Mouse (Mus musculus): ENCODE data around the gene Ttc25.

Gene Ttc25

DNA sequence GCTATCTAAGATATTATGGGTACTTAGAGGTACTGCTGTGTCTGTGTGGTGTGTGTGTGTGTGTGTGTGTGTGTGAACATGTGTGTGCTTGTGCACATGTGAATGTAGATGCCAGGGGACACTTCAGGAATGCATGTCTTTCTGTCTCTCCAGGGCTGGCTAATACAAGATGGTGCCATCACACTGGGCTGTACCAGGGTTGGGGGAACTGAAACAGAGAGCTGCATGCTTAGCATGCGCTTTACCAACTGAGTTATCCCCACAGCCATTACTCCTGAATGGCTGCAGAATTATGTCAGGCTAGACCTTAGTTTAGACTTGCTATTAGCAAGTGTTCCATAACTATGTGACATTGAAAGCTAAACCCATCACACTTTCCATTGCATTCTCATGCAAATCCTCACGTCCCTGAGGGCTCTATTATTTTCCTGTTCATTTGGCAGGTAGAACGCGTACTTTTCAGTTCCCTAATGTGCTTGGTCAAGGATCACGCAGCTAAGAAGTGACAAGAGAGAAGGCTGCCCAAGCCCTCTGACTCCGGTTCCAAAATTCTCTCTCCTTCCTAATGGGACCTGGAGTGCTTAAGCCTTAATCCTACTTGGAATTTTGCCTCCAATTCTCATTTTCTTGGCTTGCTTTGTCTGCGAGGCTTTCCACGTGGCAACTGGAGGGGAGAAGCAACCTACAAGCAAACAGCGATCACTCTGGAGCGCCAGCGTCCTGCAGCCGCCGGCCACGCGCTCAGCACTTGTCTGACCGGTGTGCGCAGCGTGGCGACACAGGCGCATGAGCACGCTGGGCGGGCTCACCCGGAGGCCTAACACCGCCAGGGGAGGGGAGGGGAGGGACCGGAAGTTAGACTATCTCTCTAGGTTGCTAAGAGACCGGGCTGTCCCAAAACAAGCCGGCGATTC is at the start of gene Ttc25:
TSS of gene Ttc25 (plus strand) at position 776 of the 914 bp plus-strand sequence.
- DNase-seq = peak; percentile 88

DNA sequence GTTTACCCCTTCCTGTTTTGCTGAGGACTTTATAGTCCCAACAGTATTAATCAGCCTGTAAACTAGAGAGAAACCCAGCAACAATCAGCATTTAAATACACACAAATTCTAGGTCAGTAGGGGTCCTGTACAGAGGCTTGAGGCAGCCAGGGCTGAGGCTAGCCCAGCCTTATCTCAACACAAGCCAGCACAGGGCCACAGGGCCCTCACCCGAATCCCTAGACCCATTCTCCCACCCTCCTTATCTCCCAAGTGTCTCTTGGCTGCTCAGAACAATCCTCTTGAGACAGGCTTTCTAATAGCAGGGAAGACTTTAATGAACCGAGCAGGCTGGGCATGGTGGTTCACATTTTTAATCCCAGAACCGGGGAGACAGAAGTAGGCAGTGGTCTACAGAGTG is 45.2 kb upstream of the Ttc25 start:
- DNase-seq = no peak

DNA sequence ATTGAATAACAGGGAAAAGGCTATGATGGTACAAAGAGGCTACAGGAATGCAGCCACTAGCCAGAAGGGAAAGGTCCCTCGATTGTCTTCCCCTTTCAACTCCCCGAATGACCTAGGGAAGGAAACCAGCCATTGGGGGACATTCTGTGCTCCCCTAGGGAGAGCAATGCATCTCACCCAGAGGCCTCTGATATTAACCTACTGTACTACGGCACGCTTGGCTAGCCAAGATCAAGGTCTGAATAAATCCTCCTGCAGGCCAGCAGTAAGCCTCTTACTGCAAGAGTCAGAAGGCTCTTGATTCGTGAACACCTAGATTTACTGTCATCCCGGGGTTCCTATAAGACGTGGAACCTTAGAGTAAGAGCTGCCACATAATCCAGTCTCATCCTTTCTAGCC is 44.8 kb upstream of the Ttc25 start:
- no peak for DNase-seq

DNA sequence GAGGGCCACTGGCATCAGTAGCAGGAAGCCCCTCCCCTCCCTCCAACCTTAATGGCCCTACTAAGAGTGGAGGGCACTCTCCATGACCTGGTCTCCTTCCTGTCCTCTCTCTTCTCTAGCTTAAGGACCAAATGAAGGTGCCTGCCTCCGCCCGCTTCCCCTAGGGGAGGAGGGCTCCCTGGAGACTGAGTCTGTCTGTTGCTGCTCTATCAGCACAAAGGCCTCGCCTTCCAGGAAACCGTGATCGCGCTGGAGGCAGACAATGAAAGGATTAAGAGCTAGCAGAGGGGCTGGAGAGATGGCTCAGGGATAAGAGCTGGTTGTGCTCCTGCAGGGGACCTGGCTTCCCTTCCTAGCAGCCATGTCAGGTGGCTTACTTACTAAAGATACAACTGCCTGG is 44.1 kb upstream of the Ttc25 start:
- no peak for DNase-seq

DNA sequence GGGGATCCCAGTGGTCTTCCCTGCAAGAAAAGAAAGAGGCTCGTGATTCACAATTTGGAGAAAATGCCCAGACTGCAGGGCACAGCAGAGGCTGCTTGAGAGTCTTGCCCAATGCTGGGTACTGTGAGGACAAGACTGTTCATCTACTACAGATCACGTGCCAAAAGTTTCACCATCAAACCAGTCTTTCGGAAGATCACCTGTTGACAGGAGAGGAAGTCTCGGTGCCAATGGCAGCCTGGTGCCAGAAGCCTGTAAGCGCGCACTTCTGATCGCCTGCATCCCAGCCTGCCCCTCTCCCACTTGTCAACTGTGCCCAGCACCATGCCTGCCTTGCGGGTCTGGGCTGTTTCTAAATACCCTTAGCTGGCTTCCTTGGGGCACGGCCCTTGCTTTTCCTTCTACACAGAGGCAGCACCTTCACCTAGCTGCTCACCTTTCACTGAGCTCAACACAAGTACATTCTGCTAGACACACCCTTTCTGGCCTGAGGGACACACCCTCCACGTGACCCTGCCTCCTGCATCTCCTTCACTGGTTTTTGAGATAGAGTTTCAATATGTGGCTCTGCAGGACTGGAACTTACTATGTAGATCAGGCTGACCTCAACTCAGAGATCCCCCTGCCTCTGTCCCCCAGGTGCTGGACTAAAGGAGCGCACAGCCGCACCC is 40.3 kb upstream of the Ttc25 start:
- no peak for DNase-seq

DNA sequence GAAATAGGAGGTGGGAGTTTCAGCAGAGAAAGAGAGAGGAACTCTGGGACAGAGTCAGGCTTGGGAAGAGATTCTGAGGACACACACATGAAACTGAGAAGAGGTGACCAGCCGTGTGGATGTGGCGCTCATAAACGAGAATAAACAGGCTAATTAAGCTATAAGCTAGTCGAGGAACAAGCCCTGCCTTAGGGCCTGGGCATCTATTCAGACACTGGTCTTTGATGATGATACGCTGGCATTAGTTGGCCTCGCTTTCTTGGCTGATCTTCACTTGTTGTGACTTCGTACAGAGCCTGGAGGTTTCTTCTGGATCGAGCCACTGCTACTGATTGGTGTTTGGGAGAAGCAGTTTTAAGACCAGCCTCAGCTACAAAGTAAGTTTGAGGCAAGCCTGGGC is 39.4 kb upstream of the Ttc25 start:
- DNase-seq = no peak

DNA sequence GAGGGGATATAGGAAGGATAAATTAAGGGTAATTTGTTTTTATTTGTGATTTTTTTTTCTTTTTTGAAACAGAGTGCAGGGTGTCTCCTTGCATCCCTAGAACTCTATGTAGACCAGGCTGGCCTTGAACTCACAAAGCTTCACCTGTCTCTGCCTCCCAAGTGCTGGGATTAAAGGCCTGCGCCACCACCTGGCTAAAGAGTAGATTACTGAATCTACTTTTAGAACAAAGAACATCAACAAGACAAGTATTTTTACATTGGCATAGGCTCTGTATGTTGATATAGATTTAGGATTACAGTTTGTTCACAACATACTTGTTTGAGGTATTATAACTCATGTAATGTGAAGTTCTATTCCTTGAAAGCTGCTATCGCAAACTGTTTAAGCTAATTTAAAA is 34.9 kb upstream of the Ttc25 start:
- no peak for DNase-seq

DNA sequence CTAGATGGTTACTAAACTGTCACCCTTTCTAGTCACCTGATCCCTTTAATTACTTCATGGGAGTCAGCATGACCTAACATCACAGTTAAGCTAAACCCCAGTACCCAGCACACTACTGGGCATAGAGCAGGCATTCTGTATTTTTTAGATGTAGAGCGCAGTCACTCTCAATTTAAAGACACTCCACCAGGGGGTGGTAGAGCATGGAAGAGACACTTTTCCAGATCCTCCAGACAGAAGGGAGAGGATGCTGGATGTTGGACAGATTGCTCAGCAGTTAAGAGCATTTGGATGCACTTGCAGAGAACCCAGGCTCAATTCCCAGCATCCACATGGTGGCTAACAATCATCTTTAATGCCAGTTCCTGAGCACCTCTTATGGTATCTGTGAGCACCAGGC is 33.0 kb upstream of the Ttc25 start:
- peak; percentile 29 for DNase-seq

DNA sequence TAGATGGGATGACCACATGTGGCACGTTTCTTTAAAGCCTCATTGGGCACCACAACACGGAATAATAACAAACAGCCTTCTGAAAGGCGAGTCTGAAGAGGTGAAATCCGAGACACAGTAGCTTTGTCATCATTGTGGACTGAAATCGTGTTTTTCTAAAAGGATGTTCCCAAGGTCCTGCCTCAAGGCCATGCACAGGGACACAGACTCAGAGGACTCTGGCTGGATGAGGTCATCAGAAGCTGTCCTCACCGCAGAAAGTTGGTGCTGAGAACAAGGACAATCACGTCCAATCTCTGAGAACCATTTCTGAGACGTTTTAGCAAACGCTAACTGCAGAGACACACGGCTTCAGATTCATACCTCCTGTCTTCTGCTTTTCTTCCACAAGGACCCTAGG is 31.7 kb upstream of the Ttc25 start:
- DNase-seq = no peak

DNA sequence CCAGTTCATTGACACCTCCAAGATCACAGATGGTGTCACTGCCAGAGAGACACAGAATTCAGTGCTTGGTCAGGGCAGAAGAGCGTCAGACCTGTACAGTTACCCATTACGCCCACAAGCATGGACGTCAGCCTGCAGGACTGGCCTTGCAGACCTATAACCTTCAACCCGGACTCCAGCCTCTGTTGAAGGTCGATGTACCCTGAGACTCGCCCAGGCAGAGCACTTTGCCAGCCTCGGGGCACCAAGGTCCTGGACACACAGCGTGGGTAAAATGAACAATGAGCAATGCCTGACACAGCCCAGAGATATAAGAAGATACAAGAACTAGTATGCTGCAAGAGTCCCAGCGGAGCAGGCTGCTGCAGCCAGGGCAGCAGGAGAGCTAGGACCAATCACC is 30.3 kb upstream of the Ttc25 start:
- DNase-seq = no peak

DNA sequence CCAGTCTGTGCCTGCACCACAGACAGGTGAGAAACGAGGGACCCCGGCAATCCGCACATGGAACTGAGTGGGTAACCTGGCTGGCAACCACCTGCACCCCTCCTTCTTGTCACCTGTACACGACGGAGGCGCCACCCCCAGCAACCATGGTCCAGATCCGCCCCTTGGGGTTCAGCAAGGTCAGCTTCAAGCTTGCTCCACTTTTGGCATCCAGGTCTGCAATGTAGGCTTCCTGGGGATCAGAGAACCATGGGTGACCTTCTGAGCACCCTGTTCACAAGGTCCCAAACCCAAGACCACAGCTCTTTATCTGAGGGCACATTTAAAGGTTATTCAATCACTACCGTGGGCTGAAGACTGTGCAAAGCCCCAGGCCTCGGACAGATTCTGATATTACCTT is 29.6 kb upstream of the Ttc25 start:
- DNase-seq = no peak

DNA sequence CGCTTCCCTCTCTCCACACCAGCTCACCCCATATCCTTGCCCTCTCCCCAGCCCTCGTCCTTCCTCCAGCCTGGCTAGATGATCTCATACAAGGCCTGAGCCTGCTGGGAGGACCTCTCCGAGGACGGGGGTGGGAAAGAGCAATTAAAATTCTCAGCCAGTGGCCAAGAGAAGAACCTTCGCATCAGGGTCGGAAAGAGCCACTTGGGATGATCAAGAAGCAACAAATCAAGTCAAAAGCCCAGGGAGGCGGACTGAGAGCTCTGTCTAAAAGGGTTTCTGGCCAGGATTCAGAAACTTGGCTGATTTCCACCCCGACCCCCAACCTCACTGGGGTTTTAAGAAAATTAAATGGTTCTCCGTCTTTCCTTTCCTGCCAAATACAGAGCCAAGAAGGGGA is 29.1 kb upstream of the Ttc25 start:
- no peak for DNase-seq

DNA sequence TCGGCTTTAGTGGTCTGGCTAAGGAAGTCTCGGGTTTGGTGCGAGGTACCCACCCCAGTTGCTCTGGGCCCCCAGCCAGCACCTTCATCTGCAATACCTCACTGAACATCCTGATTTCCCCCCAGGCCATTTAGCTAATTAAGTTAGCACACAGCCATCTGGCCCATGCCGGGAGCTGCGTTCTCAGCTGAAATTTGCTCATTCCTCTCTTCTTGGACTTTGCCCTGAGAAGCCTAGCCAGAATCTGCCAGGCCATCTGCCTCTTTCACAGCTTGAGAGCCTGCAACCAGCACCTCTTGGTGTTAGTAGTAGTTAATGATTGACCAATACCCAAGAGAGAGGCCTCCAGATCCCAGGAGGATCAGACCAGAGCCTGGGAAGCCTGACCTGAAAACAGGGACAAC is 27.2 kb upstream of the Ttc25 start:
- DNase-seq = no peak

DNA sequence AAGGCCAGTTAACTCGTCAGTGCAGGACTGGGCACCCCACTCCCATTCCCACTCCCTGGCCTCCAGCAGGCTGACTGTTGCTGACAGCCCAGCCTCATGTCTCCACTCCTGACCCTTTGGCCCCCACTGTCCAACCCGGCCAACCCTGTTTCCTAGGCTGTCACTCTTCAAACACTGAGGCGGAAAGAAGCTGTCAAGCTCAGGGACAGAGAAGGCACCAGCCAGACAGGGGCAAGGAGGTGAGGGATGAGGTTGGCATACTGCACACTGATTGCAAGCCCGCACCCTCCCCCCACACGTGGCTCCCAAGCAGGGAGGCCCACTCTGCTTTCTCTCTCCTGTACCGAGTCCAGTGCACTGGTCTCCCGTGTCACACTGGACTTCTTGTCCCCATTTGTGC is 26.2 kb upstream of the Ttc25 start:
- no peak for DNase-seq

DNA sequence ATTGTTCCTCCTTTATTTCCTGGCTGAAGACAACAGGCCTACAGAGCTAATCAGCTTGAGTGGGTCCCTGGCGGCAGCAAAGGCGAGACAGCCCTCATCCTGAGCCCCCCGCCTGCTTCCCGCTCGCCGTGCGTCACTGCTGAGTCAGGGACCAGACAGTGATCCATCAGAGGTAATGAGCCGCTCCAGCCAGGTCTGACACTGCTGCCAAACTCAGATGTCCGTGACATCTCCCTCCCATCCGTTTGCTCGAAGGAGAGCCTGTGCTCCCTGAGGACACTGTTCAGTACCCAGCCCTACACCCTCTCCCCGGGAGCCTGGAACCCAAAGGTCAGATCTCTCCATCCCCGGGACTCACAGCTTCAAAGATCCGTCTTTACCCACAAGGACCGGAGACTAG is 24.6 kb upstream of the Ttc25 start:
- no peak for DNase-seq

DNA sequence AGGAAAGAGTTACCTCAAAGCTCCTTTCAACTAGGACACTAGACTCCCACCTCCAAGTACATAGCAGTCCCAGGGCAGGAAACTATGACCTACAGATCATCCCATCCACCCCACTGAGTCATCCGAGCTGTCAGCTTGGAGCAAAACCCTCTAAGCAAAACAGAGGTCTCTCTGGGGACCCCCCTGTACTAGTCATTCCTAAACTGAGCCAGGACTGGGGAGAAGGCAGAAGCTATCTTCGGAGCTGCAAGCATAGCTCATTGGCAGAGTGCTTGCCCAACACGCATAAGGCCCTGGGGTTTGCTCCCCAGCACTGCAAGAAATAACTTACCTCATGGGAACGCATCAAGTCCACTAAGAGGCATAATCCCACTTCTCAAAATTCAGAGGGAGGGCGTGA is 21.0 kb upstream of the Ttc25 start:
- DNase-seq = no peak

DNA sequence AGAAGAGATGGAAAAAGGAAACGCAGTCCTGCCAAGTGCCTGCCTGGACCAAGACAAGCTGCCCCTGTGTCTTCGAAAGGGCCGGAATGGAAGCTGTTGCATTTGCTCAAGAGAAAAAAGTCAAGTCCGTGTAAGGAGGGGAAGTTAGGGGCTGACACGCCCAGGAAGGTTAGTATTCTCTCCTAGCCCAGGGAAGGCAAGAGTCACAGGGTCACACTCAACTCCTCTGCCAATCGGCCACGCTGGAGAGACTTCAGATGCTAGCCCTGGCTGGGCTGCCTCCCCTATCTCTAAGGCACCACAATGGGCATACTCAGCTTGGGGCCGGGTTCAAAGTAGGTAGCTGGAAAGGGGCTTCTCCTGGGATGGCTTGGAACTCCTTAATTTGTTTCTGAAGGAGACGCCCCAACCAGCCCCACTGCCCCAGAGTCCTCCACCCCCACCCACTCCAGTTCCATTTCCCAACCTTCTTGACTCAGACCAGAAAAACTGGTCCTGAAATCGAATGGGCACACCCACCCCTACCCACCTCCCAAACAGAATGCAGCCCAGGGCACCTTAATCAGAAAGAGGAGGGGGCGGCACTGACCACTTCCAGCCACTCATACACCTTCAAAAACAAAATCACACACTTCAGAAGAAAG is 20.3 kb upstream of the Ttc25 start:
- DNase-seq = no peak

DNA sequence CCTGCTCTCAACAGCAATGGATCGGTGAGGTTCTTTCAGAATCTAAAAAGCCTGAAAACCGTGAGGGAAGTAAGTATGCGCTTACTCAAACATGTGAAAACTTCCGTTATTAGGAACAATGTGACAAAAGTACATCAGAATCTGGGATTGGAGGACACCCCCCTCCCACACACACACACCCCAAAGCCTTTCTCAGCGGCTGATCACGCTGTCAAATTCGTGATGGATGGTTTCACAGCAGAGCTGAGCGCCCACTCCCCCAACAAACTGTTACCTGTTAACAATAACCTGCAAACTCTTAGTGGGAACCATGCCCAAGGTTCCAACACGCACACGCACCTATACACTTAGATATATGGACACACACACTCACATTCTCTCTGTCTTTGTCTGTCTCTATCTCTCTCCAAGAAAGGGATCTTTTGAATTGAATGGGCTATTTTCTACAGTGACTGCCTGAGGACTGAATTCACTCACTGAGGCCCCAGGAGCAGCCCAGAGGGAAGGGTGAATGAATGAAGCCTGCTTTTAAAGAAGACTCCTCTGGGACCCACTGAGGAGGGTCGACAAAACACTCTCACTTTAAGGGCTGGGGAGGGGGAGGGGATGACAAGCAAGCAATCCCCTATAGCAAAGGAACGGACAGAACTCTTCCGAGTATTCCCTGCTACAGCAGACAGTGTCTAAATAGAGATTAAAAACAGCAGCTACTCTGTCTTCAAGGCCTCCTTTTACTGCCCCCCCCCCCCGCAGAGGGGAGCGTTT is 19.2 kb upstream of the Ttc25 start:
- no peak for DNase-seq

DNA sequence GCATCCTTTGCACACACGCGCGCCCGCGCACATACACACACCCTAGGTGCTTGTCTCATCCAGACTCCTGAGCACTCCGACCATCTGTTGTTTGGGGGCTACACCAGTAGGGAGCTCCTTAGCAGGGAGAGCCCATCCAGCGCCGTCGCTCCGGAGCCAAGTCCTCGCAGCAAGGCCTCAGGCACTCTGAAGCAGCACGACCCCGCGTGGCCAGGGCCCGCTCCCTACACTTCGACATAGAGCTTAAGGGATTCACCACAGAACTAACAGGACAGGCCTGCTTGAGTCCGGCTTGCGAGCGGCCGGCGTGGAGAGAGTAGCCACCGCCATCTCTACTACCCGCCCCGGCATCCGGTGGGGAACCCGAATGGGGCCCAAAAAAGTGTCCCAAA is 18.3 kb upstream of the Ttc25 start:
- DNase-seq = peak; percentile 52

DNA sequence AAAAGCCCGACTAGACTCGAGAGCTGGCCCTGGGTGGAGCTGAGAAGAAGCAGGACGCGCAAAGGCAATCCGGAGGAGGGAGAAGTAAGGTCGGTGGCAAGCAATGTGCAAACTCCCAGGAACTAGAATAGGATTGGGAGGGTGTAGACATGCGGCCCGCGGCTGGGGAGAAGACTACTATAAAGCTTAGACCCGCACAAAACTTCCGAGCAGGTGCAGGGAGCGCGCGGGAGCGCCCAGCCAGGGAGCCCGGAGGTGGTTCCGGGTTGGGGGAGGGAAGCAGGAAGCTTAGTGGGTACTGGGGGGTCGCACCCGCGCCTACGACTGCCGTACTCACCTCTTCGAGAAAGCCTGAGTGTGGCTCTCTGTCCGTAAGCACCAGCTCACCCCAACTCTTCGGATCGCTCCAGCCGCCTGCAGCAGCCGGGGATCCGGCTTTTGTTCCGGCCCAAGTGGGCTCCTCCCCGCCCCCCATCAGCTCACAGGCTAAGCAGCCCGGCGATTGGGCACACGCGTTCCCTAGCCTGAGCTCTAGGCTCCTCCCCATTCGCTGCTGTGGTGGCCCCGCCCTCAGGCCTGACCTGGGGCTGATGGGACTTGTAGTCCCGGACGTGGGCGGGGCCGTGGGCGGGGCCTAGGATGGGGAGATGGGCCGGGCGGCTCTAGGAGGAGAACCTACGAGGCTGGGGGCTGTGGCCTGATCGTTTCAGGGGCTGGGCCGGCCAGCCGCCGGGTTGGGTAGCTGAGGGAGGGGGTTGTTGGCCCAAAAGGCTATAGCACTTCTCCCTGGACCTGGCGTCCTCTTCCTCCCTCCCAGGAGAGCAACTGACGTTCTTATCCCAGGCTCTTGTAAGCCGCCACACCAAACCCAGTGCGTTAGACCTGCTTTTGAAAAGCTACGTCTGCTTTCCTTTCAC is 17.7 kb upstream of the Ttc25 start, which contains the start of gene Acly:
TSS of gene Acly (minus strand) at position 543 of the 917 bp plus-strand sequence.
- peak; percentile 99 for DNase-seq

DNA sequence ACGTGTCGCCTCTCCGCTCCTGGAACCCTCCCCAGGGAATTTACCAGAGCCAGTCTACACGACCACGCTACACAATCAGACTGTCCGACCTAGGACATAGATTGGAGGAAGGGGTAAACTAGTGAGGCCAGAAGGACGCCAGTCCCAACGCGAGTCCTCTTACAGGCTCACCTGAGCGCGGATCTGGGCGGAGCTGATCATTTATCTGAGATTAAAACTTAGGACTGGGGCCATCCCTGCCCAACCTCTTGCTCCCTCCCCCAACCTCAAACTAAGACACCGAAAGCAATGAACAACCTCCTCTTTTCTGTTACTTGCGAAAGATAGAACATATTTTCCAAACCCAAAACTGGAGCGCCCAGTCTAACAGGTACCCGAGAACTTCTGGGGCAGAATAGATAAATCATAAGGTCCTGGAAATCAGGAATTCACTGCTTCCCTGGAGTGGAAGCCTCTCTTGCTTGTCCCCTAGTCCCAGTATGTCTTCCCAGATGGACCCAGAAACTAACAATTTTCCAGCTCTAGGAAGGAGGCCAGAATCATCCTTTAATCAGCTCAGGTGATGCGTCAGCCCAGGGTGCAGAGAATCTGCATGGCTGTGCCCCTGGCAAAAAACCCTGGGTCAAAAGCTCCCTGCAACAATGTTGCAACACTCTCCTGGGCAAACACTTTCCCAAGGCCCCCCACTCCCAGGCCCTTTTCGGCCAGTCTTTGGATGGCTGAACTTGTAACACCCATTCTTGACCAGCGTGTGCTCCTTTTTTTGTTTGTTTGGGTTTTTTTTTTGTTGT is 16.8 kb upstream of the Ttc25 start:
- DNase-seq = no peak
